Mouse (Mus musculus): ENCODE data around the gene Actr10. TPM values are rescaled to one million over a fixed set of nuclear protein-coding genes. Genes with fewer than 3 reads are reported as not detected.

Gene Actr10
- total RNA-seq, 2 experiments from 2014 or later: 205 to 206 TPM

GRCm38 (mm10) chr12:70967581-70967980 lies 29.9 kb downstream of the Actr10 start:
- no peak for DNase-seq

DNA sequence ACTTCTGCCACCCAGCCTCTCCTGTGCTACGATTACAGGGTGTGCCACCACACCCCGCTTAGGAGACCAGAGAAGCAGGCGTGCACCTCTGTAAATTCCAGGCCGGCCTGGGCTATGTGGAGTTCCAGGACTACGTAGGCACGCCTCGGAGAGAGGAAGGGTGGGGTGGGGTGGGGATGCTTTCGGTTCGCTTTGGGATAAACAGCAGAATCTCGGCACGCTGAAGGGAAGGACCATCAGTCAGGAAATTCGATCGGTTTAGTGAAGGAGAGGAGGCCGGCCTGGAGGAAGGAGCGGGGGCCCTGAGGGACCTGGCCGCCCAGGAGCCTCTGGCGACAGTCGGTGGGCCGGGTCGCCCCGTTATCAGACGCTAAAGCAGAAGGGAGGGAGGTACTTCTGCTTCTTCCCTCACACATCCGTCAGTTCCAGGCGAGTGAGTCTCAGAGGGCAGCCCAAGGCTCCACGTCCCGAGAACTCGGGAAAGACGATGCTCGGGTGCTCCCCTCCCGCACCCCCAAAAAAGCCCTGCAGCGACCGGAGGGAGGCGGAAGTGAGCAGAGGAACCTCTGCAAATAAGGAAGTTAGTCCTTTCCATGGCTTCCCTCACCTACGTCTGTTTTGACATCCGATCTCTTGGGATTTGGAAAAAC lies 30.6 kb downstream of the Actr10 start:
- peak; percentile 83 to 88 for DNase-seq

DNA sequence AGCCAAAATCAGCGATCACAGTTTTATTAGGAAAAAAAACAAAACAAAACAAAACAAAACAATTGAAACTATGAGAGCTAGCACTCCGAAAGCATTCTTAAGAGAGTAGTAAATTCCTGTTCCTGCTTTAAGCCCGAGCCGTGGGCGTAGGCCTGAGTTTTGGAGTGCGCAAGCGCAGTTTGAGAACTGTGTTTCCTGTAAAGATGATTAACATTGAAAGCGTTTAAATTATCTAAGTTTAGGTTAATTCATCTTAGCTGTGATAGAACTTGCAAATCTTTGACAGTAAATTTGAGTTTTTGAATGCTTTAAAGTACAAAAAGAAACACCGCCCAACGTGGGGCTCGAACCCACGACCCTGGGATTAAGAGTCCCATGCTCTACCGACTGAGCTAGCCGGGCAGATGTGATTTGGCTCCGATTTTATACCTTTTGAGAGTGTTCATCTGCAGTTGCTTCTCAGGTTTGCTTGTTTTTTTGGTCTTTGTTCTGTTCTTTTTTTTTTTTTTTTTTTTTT lies 31.2 kb downstream of the Actr10 start:
- DNase-seq: peak; percentile 84 to 89

DNA sequence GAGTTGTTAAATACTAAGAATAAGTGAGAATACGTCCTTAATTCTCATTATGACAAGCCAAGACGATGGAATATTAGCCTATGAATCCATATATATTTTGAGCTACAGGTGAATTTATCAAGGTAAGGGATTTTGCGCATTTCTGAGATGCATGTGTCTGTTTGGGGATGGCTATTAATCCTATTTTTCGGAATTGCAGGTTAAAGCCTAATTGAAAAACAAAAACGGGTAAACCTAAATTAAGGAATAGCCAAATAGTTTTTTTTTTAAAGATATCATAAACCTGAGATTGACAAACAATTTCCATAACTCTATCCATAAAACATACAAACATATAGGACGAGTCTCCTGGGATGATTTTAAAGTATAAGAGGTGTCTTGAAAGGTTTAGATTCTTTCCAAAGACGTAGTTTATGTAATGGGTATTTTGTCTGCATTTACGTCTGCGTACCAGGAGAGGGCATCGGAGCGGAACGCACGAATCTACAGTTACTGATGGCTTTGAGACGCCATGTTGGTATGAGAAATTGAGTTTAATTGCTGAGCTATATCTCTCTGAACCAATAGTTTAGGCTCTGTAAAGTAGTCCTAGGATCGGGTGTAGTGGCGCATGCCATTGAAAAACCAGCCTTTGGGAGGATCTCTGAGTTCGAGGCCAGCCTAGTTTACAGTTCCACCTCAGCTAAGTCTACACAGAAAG lies 32.0 kb downstream of the Actr10 start:
- DNase-seq: peak; percentile 52 to 60

DNA sequence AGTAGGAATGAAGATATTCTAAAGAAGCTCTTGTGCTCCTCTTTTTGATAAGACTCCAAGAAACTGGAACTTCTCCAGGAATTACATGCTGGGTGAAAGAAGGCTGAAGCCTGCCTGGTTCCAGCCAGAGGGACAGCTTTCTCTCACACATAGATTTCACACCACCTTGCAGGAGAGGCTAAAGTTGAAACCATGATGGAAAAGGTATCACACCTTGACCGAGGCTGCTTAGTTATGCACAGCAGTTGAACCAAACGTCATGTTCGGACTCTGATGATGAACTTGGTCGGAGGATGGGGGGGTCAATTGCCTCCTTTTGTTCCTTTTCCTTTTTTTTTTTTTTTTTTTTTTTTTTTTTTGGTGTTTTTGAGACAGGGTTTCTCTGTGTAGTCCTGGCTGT lies 36.2 kb downstream of the Actr10 start:
- DNase-seq: no peak

DNA sequence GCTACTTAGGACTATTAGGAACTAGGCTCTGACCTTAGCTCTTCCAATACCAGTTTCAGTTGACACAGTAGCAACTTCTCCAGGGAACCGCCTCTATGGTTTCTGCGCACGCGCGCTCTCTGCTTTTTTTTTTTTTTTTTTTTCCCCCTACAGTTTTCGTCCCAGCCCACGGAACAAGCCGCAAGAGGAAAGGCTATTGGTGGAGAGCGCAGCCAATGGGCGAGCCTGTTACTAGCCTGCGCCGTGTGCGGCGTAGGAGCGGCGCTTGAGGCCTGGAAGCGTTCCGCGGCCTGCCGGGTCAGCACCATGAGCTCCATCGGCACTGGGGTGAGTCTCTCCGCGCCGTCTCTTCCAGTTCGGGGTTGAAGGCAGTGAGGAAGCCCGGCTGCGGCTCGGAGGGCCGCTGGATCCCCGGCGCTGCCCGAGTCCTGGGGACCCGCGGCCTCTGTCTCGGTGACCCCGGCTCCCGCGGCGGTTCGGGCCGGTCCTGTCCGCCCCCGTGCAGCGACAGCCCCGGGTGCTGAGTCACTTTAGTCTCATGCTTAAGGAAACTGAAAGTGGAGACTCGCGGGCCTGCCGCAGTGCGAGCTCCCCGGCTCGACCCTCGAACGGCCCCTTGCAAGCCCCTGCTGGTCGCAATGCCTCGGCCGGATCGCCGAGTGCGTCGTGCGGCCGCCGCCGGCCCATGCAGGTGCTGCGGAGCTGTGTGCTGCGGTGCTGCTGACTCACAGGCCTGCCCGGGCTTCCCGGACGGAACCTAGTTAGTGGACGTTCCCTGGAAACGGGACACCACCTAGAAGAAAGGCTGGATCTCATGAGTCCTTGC lies 37.0 kb downstream of the Actr10 start, which contains the start of gene Psma3:
Gene Psma3 (plus strand): TSS at position 181 of the 826 bp plus-strand sequence.
- peak; percentile 92 for DNase-seq

DNA sequence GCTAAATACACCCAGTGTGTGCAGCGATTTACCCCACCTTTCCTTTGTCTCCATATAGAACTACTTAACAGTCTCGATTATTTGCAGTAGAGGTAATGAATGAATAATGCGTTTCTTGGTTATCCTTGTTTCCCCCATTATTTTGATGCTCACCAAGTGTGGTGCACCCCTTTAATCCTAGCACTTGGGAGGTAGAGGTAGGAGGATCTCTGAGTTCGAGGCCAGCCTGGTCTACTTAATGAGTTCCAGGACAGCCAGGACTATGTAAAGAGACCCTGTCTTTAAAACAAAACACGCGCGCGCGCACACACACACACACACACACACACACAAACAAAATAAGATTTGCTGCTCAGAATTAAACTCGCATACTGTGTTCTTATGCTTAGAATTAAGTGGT lies 37.7 kb downstream of the Actr10 start:
- DNase-seq: no peak

DNA sequence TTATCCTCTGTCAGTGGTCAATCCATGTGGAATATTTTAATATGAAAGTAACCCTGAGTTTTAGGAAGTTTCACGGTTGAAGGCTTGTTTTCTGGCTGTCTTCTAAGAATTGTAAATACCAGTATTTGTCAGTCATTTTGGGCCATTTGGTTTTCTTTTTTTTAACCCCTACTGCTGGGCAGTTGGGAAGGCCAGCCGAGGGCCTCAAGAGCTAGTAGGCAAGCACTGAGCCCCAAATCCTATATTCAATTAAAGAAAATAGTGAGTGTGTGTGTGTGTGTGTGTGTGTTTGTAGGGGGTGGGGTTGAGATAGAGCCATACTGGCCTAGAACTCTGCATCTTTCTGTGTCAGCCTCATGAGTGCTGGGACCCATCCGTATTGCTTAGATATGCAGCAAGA lies 38.2 kb downstream of the Actr10 start:
- no peak for DNase-seq

GRCm38 (mm10) chr12:70978345-70978744 lies 40.7 kb downstream of the Actr10 start:
- no peak for DNase-seq

DNA sequence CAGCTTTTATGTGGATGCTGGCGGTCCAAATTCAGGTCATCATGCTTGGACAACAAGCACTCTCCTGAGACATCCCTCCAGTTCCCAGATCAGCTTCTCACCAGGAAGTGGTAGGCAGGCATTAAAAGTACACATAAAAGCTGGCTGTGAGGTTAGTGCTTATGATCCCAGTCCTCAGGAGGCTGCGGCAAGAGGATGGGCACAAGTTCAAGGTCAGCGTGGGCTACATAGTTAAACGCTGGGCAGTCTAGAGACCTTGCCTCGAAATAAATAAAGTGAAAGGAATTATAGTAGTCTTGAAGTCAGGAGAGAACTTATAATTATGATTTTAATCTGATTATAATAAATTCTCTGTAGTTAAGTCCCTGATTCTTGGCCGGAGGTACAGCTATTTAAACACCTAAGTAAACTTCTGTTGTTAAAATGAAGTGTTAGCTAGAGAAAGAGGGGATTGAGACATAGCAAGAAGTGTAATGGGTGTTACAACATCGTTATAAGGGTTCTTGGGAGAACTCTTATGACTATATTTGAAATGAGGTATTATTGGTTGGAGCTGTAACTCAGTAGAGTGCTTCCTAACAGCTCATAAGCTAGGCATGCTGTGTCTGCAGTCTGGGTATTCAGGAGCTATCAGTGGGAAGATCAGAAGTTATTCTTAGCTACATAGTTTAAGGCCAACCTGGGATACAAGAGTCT lies 47.3 kb downstream of the Actr10 start:
- peak in 1 of 2 experiments; percentile 21 for DNase-seq

- DNase-seq: no peak
Observed at GRCm38 (mm10) chr12:70997225-70997624, 59.6 kb downstream of the Actr10 start.

GRCm38 (mm10) chr12:70999423-70999903 lies 61.8 kb downstream of the Actr10 start:
- DNase-seq: peak; percentile 52 to 76

DNA sequence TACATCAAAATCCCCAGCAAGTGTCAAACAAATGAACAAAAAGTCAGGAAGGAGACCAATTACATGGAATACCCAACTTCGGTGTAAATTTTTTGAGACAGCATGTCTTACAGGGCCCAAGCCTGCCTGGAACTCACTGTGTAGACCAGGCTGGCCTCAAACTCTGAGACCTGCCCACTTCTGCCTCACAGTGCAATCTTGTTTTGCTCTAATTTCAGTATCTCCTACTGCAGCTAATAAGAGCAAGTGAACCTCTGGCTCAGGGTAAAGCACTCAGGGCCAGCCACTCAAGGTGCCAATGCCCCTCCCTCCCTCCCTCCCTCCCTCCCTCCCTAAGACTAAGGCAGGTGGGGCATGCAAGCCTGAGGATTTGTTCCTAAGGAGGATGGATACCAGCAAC lies 62.7 kb downstream of the Actr10 start:
- no peak for DNase-seq

DNA sequence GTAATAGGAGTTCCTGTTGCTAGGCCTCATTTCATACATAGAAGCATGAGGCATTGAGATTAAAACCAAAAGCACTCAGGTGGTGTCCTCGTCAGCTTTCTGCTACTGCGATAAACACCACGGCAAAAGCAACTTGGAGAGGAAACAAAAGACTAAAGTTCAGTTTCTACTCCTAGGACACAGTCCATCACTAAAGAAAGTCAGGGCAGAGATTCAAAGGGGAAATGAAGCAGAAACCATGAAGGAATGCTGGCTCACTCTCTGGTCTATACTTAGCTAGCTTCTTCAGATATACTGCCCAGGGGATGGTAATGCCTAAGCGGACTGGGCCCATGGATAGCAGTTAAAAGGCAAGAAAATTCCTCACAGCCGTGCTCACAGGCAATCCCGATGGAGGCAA lies 63.8 kb downstream of the Actr10 start:
- no peak for DNase-seq

DNA sequence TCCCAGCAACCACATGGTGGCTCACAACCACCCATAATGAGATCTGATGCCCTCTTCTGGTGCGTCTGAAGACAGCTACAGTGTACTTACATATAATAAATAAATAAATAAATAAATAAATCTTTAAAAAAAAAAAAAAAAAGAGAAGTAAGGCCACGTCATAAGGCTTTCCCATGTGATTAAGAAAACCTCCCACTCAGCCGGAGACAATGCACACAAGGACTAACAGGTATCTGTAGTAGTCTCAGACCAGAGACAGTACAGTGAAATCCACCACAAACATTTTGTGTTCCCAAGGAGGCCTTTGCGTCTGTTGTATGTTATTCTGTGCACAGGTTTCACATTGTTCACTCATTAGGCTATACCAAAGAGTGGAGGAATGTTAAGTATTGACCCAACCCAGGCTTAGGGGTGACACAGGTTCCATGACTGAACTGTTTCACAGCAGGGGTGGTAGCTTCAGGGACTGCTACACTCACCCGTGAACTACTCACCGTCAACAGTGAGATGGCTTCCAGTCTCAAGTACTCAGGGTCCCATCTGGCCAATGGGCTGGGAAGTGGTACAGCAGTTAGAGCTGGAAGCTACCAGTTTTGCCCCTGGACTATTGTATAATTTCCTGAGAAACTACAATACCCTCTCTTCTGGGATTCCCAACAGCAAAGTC lies 66.2 kb downstream of the Actr10 start:
- DNase-seq: no peak

- DNase-seq: no peak
Observed at GRCm38 (mm10) chr12:71006141-71006540, 68.5 kb downstream of the Actr10 start.

GRCm38 (mm10) chr12:71006901-71007300 lies 69.2 kb downstream of the Actr10 start:
- DNase-seq: no peak

DNA sequence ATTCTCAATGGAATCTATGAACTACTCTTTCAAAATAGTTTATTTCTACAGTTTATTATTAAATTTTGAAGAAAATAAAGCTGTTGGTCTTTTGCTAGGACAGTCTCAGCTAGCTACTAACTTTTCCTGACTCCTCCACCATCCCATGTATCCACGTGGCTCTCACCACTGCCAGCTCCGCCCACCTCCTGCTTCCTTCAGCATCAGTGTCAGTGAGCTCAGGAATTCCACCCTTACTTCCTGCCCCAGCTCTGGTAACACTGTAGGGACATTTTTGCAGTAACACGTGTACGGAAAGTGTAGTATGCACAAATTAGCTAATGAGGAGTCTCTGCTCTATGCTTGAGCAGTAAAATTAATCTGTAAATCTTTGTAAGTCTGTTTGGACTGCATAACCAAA lies 72.1 kb downstream of the Actr10 start:
- peak; percentile 43 to 63 for DNase-seq
